Mouse (Mus musculus) lung, postnatal 0 days (tissue): ENCODE measurements around the gene Sox6. TPM values are rescaled to one million over a fixed set of nuclear protein-coding genes. Genes with fewer than 3 reads are reported as not detected.
A peak's percentile ranks its signal among the peaks of the same experiment; 100 is the strongest.

Source experiments
- ATAC-seq: fragments of 200-750 bp; cut with Nextera tagmentation; 2 replicates; pipeline ENCODE4 v1.8.0; 2017; ENCODE audit warnings: moderate library complexity
- DNase-seq: peaks from one replicate; pipeline ENCODE4 v3.0.0-alpha.2; 2016; ENCODE audit warnings: low spot score
- H3K27ac ChIP-seq: fragments of 300-500 bp; sonication (generic); 2 replicates; pipeline ENCODE4 v1.5.1; 2014; ENCODE audit warnings: antibody characterized with exemption, mild to moderate bottlenecking, low read length, mixed read lengths
- H3K27me3 ChIP-seq: fragments of 300-500 bp; sonication (generic); replicated peaks from 2 replicates; pipeline ENCODE4 v1.6.1; 2014; ENCODE audit warnings: low read length, mixed read lengths; ENCODE audit not compliant: insufficient read depth
- H3K36me3 ChIP-seq: fragments of 300-500 bp; sonication (generic); 2 replicates; pipeline ENCODE4 v1.6.1; 2014; ENCODE audit warnings: low read length, mixed read lengths; ENCODE audit not compliant: insufficient read depth
- H3K4me1 ChIP-seq: fragments of 300-500 bp; sonication (generic); 2 replicates; pipeline ENCODE4 v1.6.1; 2014; ENCODE audit warnings: antibody characterized with exemption, low read depth, low read length, mixed read lengths; ENCODE audit not compliant: insufficient read depth
- H3K4me2 ChIP-seq: fragments of 300-500 bp; sonication (generic); replicated peaks from 2 replicates; pipeline ENCODE4 v1.6.1; 2014; ENCODE audit warnings: low read depth, mild to moderate bottlenecking, low read length, moderate library complexity, mixed read lengths
- H3K4me3 ChIP-seq: fragments of 300-500 bp; sonication (generic); 2 replicates; pipeline ENCODE4 v1.5.1; 2014; ENCODE audit warnings: low read depth, low read length
- H3K9ac ChIP-seq: fragments of 300-500 bp; sonication (generic); replicated peaks from 2 replicates; pipeline ENCODE4 v1.6.1; 2014; ENCODE audit warnings: low read depth, mild to moderate bottlenecking
- H3K9me3 ChIP-seq: fragments of 300-500 bp; sonication (generic); 2 replicates; pipeline ENCODE4 v1.6.1; 2016; ENCODE audit warnings: low read length, mixed read lengths
- CTCF ChIP-seq: IDR thresholded peaks from 2 replicates; pipeline ENCODE4 v1.5.1; 2016; ENCODE audit warnings: antibody characterized with exemption, mild to moderate bottlenecking
- EP300 ChIP-seq: IDR thresholded peaks from 2 replicates; pipeline ENCODE4 v1.6.1; 2016; ENCODE audit warnings: antibody characterized with exemption, mild to moderate bottlenecking, control low read depth
- WGBS: fragments of 180-500 bp; shearing (Covaris S2); extraction: QIAGEN DNeasy Blood & Tissue Kit; methylation state at CpG from one replicate; pipeline ENCODE4 v1.1.7; 2014; 5-methylcytosine and 5-hydroxymethylcytosine counted together
- polyA plus RNA-seq: library from polyadenylated mRNA; unstranded; fragments of >200 nt; fragmentation: Nextera tagmentation; extraction: Ambion mirVana; gene quantifications from 2 replicates; pipeline ENCODE4 v1.2.1, GENCODE M21; 2015

Sox6 gene
- polyA plus RNA-seq, 1 experiment from 2014 or later: 6.8 TPM

DNA sequence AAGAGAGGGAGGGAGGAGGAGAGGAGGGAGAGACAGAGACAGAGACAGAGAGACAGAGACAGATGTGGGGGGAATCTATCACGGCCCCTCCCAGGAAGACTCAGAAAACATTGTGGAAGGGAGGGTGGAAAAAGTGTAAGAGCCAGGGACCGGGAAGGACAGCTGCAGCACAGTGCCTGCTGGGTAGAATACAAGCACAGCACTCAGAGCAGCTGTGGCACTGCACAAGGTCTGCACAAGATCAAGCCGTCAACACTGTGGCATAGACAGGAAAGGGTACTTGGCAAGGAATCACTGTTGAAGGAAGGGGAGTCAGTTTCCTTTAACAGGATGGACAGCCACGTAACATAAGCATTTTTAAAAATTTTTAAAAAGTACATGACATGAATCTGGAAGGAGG, 258.4 kb downstream of the Sox6 start:
- H3K27ac ChIP-seq: no peak overlapping the region
- no peak for ATAC-seq
- 63% methylated on average over 4 of the region's 4 CpGs for WGBS
- no peak for TF ChIP-seq EP300
- no peak for TF ChIP-seq CTCF
- no peak for DNase-seq
- no peaks in the 10 kb centered on the region for H3K9me3 ChIP-seq
- H3K4me2 ChIP-seq: no peak overlapping the region
- H3K27me3 ChIP-seq: no peaks in the 10 kb centered on the region
- H3K4me3 ChIP-seq: no peak overlapping the region
- no peaks in the 10 kb centered on the region for H3K4me1 ChIP-seq
- no peak overlapping the region for H3K9ac ChIP-seq
- no peaks in the 10 kb centered on the region for H3K36me3 ChIP-seq

DNA sequence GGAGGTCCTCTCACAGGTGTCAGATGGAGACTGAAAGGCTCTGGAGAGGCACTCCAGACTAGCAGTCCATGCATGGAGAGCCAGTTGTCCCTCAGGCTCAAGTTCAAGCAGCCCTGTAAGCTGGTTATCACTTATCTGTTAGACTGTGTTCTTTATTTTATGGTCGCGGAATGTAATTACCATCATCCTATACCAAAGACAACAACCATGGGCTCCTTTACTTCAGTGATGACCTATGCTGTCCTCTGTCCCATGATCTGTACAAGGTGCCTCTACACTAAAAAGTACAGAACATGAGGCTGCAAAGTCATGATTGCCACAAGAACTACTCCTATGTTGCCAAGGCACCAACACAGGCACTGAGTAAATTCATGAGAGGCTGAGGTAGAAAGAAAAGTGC, 259.1 kb downstream of the Sox6 start:
- Histone ChIP-seq H3K27me3 (no peaks in the 10 kb centered on the region), H3K9ac (no peak overlapping the region), H3K4me1 (no peaks in the 10 kb centered on the region), H3K9me3 (no peaks in the 10 kb centered on the region), H3K4me3 (no peak overlapping the region), H3K4me2 (no peak overlapping the region), H3K27ac (no peak overlapping the region), H3K36me3 (no peaks in the 10 kb centered on the region)
- WGBS: 91% methylated on average over 2 of the region's 2 CpGs
- TF ChIP-seq EP300 (no peak), CTCF (no peak)
- DNase-seq: no peak
- no peak for ATAC-seq

DNA sequence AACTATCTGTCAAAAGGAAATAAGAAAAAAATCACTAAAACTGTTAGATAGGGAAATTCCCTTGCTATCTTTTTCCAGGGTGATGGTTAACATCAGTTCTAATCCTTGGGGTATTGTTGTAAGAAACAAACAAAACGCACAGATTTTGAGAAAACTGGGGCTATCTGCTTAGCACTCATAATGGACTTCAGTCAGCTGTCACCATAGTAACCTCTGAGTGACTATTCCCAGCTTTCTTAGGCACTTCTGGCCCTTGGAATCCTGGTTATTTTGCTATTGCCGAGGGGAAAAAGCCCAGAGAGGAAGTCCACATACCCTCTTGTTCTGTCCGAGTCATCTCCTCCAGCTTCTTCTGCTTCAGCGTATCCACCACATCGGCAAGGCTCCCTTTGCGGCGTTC, 261.9 kb downstream of the Sox6 start:
- no peaks in the 10 kb centered on the region for H3K36me3 ChIP-seq
- H3K4me1 ChIP-seq: no peaks in the 10 kb centered on the region
- no peak overlapping the region for H3K4me3 ChIP-seq
- DNase-seq (no peak), ATAC-seq (no peak)
- H3K4me2 ChIP-seq: no peak overlapping the region
- TF ChIP-seq CTCF: no peak
- no peak for TF ChIP-seq EP300
- 49% methylated on average over 7 of the region's 7 CpGs for WGBS
- H3K9me3 ChIP-seq: no peaks in the 10 kb centered on the region
- no peaks in the 10 kb centered on the region for H3K27me3 ChIP-seq
- H3K9ac ChIP-seq: no peak overlapping the region
- H3K27ac ChIP-seq: no peak overlapping the region

DNA sequence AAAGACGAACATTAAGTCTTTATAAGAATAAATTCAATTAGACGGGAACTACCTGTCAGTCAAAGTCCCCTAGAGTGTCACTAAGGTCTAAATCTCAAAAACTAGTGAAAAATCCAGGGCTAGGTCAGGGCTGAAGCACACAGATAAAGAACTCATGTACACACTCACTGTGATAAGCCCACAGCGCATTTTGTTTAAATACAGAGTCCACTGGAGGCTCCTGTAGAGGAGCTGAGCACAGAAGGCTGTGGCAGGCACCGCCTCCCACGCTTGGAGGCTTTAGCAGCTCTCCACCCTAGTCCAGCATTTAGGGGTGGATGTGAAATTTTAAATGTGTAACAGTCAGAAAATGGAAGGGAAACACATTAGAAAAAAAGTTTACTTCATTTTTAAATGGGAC, 262.3 kb downstream of the Sox6 start:
- H3K4me1 ChIP-seq: no peaks in the 10 kb centered on the region
- no peak overlapping the region for H3K9ac ChIP-seq
- no peak overlapping the region for H3K4me3 ChIP-seq
- H3K9me3 ChIP-seq: no peaks in the 10 kb centered on the region
- H3K36me3 ChIP-seq: no peaks in the 10 kb centered on the region
- DNase-seq (no peak), ATAC-seq (no peak)
- no peak overlapping the region for H3K4me2 ChIP-seq
- no peak overlapping the region for H3K27ac ChIP-seq
- WGBS: 42% methylated on average over 5 of the region's 5 CpGs
- TF ChIP-seq CTCF (no peak), EP300 (no peak)
- no peaks in the 10 kb centered on the region for H3K27me3 ChIP-seq

- no peak overlapping the region for H3K9ac ChIP-seq
- H3K4me2 ChIP-seq: no peak overlapping the region
- 45% methylated on average over 8 of the region's 8 CpGs for WGBS
- TF ChIP-seq CTCF: no peak
- TF ChIP-seq EP300: no peak
- H3K4me3 ChIP-seq: no peak overlapping the region
- no peaks in the 10 kb centered on the region for H3K27me3 ChIP-seq
- peak; percentile 47 for DNase-seq
- no peaks in the 10 kb centered on the region for H3K4me1 ChIP-seq
- H3K36me3 ChIP-seq: no peaks in the 10 kb centered on the region
- H3K27ac ChIP-seq: no peak overlapping the region
- peak; percentile 30; the same call in 1 of the 2 replicates for ATAC-seq
- no peaks in the 10 kb centered on the region for H3K9me3 ChIP-seq
These were observed 272.3 kb downstream of the Sox6 start for GRCm38 (mm10) chr7:115766316-115766715.

DNA sequence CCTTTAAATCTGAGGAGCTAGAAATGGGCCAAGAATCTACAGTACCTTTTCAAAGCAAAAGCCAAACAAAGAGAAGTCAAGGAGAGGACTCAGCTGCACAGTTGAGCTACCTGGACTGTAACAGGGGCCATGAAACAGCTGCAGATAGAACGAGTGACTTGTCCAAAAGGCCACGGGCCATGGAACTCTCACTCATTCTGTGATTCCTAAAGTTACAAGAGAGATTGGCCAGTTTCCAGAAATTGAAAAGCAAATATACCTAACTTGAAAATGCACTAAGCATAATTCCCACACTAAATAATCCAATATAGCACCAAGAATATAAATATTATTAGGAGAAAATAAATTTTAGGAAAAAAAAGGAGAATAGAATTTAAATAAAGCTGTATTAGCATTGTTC, 274.7 kb downstream of the Sox6 start:
- Histone ChIP-seq H3K4me1 (no peaks in the 10 kb centered on the region), H3K4me2 (no peak overlapping the region), H3K36me3 (no peaks in the 10 kb centered on the region), H3K4me3 (no peak overlapping the region), H3K9me3 (no peaks in the 10 kb centered on the region), H3K27me3 (no peaks in the 10 kb centered on the region), H3K27ac (no peak overlapping the region), H3K9ac (no peak overlapping the region)
- TF ChIP-seq EP300 (no peak), CTCF (no peak)
- DNase-seq (peak; percentile 46), ATAC-seq (no peak)
- WGBS: 52% methylated on average over 2 of the region's 2 CpGs

DNA sequence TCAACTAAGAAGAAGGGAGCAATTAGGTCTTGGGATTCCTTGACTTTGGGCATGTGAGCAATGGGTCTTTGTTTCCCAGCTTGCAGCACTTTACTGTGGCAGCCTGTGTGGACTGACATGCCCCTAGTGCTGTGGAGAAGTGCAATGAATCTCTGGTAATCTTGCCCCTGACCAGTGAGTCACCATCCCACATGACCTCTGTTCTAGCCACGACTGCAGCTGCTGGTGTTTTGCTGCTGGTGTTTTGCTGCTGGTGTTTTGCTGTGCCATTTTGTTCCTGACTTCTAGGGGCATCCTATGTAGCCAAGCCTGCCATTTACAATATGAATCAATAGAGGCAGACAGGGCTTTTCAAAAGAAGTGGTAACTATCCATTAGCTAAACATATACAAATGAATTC, 280.4 kb downstream of the Sox6 start:
- no peak for TF ChIP-seq CTCF
- no peaks in the 10 kb centered on the region for H3K27me3 ChIP-seq
- no peak overlapping the region for H3K4me3 ChIP-seq
- H3K4me1 ChIP-seq: no peaks in the 10 kb centered on the region
- H3K36me3 ChIP-seq: no peaks in the 10 kb centered on the region
- ATAC-seq (no peak), DNase-seq (no peak)
- H3K9ac ChIP-seq: no peak overlapping the region
- no peak overlapping the region for H3K27ac ChIP-seq
- H3K9me3 ChIP-seq: no peaks in the 10 kb centered on the region
- WGBS: 30% methylated on average over 1 of the region's 1 CpGs
- no peak overlapping the region for H3K4me2 ChIP-seq
